Mouse (Mus musculus) forelimb bud, embryonic 11.5 days (tissue): ENCODE results near the gene Gm28043.
"Not testable (repeated sequence)": the region's sequence is repeated elsewhere in the genome, so short reads cannot be mapped to it uniquely, and the experiment has no call there.

Experiments
- DNase-seq: peaks from one replicate; pipeline ENCODE4 v3.0.0-alpha.2; 2012; ENCODE audit warnings: low read depth, low spot score

Gm28043 gene

GRCm38 (mm10) chr17:29614115-29615023, at the start of gene Gm28043, which contains the start of gene Rnf8:
Gene Gm28043, plus strand, starts transcription at chr17:29614876.
Gene Rnf8, plus strand, starts transcription at chr17:29614790.
- DNase-seq = peak; percentile 95

DNA sequence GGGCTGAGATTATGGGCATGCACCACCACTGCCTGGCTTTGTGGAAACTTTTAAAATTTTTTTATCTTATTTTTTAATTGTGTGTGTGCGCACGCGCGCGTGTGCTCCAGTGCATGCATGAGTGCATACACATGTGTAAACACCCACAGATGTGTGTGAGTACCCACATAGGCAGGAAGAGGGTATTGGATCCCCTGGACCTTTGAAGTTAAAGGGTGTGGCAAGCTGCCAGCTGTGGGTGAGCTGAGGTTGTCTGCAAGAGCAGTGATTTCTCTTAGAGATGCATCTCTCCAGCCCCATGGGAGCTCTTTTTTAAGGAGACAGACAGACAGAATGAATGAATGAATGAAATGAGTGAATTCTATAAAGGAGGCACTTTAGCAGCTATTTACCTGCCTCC, 49.2 kb upstream of the Gm28043 start:
- no peak for DNase-seq

DNA sequence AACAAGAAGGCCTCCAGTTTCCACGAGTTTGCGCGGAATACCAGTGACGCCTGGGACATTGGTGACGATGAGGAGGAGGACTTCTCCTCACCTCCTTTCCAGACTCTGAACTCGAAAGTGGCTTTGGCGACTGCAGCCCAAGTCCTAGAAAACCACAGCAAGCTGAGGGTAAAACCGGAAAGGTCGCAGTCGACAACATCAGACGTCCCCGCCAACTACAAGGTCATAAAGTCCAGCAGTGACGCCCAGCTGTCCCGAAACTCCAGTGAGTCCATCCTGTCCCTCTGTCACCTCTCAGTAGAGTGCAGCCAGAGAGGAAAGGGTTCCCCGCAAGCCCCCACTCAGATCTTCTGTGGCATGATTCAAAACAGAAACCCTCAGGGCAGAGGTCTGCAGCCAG, 46.2 kb upstream of the Gm28043 start:
- no peak for DNase-seq

- DNase-seq = no peak
These were observed 44.8 kb upstream of the Gm28043 start for GRCm38 (mm10) chr17:29569831-29570230.

- DNase-seq = no peak
These were observed 35.0 kb upstream of the Gm28043 start for GRCm38 (mm10) chr17:29579579-29580126.

DNA sequence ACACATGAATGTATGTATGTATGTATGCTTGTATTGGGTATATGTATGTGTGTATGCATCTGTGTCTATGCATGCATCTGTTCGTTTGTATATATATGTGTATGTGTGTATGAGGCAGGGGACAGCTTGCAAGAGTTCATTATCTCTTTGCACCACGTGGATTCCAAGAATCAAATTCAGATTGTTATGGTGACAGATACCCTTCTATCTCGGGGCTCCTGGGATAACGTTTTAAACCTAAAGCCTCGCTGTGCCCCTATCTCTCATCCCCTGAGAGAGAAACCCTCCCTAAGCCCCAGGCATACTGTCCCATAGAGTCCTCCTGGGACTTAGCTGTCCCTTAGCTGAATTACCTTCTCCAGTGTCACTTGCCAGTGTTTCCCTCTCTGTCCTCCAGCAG, 31.1 kb upstream of the Gm28043 start:
- DNase-seq = no peak

GRCm38 (mm10) chr17:29584306-29584705, 30.4 kb upstream of the Gm28043 start:
- DNase-seq = no peak

GRCm38 (mm10) chr17:29584737-29585136, 29.9 kb upstream of the Gm28043 start:
- no peak for DNase-seq

DNA sequence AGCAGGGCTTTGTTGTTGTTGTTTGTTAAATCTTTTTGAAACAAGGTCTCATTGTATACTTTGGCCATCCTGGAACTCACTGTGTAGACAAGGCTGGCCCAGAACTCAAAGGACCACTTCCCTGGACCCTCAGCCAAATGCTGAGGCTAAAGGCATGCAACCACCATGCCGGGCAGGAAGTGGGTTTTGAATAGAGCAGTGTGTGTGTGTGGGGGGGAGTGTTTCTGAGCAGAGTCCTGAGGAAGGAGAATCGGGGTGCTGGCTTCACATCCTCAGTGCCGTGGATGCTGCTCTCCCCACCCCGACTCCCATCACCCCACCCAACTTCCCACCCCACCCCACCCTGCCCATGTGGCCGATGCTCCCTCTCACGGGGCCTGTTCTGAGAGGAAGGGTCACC, 29.2 kb upstream of the Gm28043 start:
- DNase-seq = no peak

DNA sequence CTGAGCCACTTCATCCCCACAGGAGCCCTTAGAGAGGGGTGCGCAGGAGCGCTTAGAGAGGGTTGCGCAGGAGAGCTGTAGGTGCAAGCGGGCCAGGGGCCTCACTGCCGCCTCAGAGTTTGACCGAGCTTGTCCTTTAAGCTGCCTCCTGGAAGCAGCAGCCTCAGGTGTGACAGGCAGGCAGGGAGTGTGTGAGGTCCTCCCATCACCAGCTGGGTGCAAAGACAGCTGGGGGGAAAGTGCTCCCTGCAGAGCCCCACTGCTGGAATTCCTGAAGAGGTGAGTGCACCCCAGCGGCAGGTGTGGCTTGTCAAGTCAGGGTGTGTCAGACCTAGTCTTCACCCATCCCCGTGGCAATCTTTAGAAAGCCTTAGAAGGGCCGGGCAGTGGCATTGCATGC, 27.8 kb upstream of the Gm28043 start:
- no peak for DNase-seq

DNA sequence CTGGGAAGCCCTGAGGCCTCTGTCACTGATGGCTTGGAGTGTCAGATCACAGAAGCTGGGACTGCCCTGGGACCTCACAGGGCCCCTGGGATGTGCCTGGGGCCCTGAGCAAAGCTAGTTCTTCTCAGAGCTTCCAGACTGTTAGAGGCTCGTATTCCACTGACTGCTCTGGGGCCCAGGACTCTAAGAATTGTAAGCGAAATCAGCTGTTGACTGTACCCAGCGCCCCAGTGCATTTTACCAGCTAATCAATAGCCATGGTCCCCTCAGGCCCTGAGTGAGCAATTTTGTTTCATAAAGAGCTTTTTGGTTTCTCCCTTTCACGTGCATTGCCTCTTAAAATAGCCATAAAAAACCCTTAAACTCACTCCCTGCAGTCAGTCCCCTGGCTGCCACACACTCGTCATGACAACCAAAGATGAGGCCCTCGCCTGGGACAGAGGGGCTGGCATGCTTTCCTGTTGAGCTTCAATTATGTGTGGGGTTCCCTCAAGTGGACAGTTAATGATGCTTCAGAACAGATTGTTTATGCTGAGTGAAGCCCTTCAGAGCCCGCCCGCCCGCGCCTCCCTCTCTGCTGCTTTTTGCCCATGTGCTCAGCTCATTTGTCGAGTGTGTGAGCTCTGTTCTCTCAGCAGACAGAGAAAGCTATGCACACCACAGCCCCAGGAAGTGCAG, 25.3 kb upstream of the Gm28043 start:
- no peak for DNase-seq

DNA sequence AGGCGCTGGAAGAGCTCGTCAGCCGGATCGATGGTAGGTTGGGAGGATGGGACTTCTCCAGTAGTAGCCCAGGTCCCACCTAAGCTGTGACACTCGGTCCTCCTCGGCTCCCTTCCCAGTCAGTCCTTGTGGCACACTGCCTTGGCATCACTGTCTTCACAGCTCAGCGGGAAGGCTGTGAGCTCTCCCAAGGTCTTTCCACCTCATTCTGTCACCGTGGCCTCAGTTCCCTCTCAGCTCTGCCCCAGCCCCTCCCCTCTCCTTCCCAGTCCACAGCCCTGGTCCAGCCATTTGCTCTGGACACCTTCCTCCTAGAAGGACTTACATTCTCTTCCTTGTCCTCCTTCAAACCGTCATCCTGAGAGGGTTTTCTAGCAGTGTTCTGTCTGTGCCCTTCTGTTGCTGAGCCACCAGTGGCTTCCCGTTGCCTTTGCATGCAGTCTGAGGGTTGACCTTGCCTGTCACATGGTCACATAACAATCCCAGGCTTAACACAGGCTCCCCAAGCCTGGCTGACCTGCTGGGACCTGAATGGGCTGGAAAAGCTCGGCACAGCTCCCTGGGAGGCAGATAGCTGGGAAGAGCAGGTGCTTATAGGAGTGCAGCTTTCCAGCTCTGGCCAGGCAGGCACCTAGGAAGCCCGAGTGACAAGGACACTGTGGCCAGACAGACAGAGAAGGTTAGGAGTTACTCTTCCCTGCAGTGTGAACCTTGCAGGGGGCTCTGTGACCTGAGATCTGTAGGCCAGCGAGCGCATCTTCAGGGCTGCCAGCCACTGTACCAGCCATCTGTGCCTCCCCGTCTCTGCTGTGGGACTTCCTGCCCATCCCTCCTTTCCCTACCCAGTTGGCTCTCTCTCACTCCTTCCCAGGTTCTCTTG, 18.5 kb upstream of the Gm28043 start:
- no peak for DNase-seq

DNA sequence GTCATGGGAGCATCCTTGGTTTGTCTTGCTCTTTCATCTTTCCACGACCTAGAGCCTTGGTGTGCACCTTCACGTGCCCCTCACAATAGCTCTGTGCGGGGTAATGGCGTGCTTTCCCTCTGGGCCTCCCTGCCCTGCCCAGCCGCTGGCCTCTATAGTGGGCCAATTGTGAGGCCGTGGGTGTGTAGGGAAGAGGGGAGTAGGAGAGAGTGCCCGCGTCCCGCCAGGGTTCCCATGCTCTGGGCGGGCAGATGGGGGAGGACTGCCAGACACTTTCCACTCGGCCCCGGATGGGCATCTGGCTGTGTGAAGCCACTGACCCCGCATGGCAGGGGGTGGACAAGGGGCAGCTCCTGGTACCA, 17.9 kb upstream of the Gm28043 start:
- no peak for DNase-seq

- DNase-seq = no peak
These were observed 15.6 kb upstream of the Gm28043 start for GRCm38 (mm10) chr17:29599051-29599450.

GRCm38 (mm10) chr17:29599537-29599936, 15.1 kb upstream of the Gm28043 start:
- no peak for DNase-seq

DNA sequence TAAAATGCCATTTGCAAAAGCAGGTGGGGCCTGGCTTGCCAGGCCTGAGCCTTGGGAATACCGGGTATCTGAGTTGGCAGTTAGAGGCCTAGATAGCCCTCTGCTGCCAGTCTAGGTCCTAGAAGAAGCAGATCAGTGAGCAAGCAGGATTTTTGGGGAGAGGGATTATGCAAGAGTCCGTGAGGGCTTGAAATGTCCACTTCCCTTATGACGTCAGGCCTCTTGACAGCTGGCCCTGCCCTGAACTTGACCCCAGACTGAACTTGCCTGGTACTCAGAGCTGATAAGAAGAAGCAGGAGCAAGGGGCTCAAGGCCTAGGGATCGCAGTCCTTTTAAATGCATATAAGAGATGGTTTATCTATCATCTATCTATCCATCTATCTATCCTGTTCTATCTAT, 13.3 kb upstream of the Gm28043 start:
- DNase-seq = no peak

DNA sequence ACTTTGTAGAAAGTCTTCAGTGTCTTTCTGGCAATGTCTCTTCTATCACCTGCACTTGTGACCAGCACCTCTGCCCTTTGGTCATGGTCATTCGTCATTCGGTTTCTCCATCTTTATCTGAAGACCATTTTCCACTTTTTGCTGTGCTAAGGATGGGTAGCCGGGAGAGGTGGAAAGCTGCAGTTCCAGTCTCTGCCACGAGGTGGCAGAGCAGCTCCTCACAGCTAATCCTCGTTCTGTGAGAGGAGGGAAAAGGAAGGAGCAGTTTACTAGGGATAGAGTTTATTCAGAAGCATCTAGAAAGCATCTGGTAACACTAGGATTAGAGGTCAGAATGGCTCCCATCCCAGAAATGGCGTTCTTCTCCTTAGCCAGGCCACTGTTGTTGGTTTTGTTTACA, 11.4 kb upstream of the Gm28043 start:
- peak; percentile 89 for DNase-seq

GRCm38 (mm10) chr17:29613453-29613852, 1.2 kb upstream of the Gm28043 start:
- not testable (repeated sequence) for DNase-seq

GRCm38 (mm10) chr17:29615024-29615551, 412 bp downstream of the Gm28043 start:
- no peak for DNase-seq

DNA sequence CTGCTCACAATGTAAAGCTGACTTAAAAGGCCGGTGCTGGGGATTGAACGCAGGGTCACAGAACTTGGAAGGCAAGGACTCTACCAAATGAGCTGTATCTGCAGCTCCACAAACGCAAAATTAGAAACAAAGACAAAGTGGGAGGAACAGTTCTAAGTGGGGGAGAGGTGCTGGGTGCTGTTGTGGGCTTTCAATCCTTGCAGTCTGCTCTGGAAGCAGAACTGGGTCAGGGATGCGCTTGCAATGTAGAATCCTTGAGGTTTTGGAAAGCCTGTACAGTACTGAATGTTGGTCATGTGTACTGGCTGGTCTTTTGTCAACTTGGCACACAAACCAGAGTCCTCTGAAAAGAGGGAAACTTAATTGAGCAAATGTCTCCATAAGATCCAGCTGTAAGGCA, 940 bp downstream of the Gm28043 start:
- DNase-seq = no peak

DNA sequence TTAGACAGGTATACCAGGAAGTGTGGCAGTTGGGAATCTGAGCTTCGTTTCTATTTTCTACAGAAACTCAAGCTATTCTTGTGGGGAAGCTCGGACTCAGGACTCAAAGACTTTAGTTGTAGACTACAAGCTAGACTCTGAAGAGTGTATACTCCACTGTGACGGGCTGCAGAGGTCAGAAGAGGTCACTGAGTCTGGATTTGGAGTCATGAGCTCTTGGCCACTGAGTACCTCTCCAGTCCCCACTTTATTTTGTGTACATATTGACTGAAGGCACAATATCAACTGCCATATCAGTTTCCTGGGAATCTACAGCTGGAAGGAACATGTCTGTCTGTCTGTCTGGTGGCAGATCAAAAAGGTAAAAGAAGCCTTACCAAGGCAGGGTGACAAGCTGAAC, 4.6 kb downstream of the Gm28043 start:
- no peak for DNase-seq
